Mouse (Mus musculus) C2C12 (cell line): ENCODE measurements around the gene Dnah3. TPM values are rescaled to one million over a fixed set of nuclear protein-coding genes. Genes with fewer than 3 reads are reported as not detected.
A peak's percentile ranks its signal among the peaks of the same experiment; 100 is the strongest.

Experiments used
- H3K27me3 ChIP-seq: one replicate; pipeline ENCODE4 v1.6.1; 2011; ENCODE audit not compliant: control insufficient read depth, insufficient read depth, insufficient read length
- H3K36me3 ChIP-seq: one replicate; pipeline ENCODE4 v1.6.1; 2011; ENCODE audit not compliant: control insufficient read depth, insufficient read depth
- H3K4me3 ChIP-seq: one replicate; pipeline ENCODE4 v1.5.1; 2011; ENCODE audit warnings: mild to moderate bottlenecking, control low read depth; ENCODE audit not compliant: poor library complexity, insufficient read depth, severe bottlenecking
- H3K79me2 ChIP-seq: one replicate; pipeline ENCODE4 v1.6.1; 2011; ENCODE audit not compliant: control insufficient read depth, insufficient read depth
- H3K79me3 ChIP-seq: one replicate; pipeline ENCODE4 v1.6.1; 2011; ENCODE audit warnings: low read depth, control low read depth
- H3ac ChIP-seq: one replicate; pipeline ENCODE3; 2011; ENCODE audit warnings: low read depth; ENCODE audit not compliant: control insufficient read depth, insufficient read length
- CEBPB ChIP-seq: IDR thresholded peaks from one replicate; pipeline ENCODE4 v1.6.1; 2011; ENCODE audit warnings: low read depth, mild to moderate bottlenecking, control low read depth, moderate library complexity
- CTCF ChIP-seq: IDR thresholded peaks from one replicate; pipeline ENCODE4 v1.5.1; 2011; ENCODE audit not compliant: control insufficient read depth, insufficient read depth, insufficient read length
- FOSL1 ChIP-seq: IDR thresholded peaks from one replicate; pipeline ENCODE4 v1.8.0; 2011; ENCODE audit warnings: mild to moderate bottlenecking, low read length; ENCODE audit not compliant: poor library complexity, insufficient read depth, severe bottlenecking
- MAX ChIP-seq: IDR thresholded peaks from one replicate; pipeline ENCODE4 v1.6.1; 2011; ENCODE audit warnings: mild to moderate bottlenecking, control low read depth
- MYOD1 ChIP-seq: IDR thresholded peaks from one replicate; pipeline ENCODE4 v1.6.1; 2011; ENCODE audit warnings: low read depth; ENCODE audit not compliant: control insufficient read depth, insufficient read length
- MYOG ChIP-seq: IDR thresholded peaks from one replicate; pipeline ENCODE4 v1.6.1; 2011; ENCODE audit not compliant: control insufficient read depth, insufficient read length; ENCODE audit errors: extremely low read depth
- USF1 ChIP-seq: IDR thresholded peaks from one replicate; pipeline ENCODE4 v1.6.1; 2011; ENCODE audit warnings: low read depth, mild to moderate bottlenecking, control low read depth, moderate library complexity
- polyA plus RNA-seq: library from polyadenylated mRNA; unstranded; fragments of >200 nt; fragmentation: generic; extraction: Trizol; gene quantifications from one replicate; pipeline ENCODE4 v1.2.1, GENCODE M21; 2012; ENCODE audit warnings: missing spikeins

Gene Dnah3
- polyA plus RNA-seq, 1 experiment, result not detected

DNA sequence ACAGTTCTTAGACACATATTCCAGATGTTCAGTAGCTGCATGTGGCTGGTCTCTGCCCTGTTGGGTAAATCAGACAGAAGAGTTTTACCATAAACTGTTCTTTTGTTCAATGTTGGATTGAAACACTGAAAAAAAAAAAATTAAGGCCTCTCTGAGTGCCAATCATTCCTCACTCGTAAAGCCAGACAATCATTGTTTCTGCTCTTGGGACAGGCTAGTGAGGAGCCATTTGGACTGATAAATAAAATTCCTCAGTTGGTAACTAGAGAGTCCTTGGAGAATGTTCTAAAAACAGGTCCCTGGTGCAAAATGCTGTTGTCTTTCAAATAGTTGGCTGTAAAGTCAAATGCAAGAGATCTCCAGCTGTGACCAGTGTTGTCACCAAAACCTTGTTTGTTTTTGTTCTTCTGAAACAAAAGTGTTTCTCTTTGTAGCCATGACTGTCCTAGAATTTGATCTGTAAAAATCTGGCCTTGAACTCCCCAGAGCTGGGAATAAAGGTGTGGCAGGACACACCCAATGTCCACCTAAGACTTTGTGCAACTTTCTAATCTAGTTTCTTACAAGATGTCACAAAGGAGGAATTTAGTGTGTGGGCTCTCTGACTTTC, 196.7 kb downstream of the Dnah3 start:
- no peaks in the 10 kb centered on the region for H3K27me3 ChIP-seq
- H3K79me3 ChIP-seq, result peaks cover 3% of the 10 kb centered on the region
- no peak for TF ChIP-seq FOSL1
- no peak for TF ChIP-seq CEBPB
- no peak for TF ChIP-seq CTCF
- no peak for TF ChIP-seq MYOG
- no peak for TF ChIP-seq MYOD1
- TF ChIP-seq USF1, result no peak
- no peak for TF ChIP-seq MAX
- no peak overlapping the region for H3ac ChIP-seq
- no peak overlapping the region for H3K4me3 ChIP-seq
- H3K79me2 ChIP-seq, result peaks cover 20% of the 10 kb centered on the region
- no peaks in the 10 kb centered on the region for H3K36me3 ChIP-seq

DNA sequence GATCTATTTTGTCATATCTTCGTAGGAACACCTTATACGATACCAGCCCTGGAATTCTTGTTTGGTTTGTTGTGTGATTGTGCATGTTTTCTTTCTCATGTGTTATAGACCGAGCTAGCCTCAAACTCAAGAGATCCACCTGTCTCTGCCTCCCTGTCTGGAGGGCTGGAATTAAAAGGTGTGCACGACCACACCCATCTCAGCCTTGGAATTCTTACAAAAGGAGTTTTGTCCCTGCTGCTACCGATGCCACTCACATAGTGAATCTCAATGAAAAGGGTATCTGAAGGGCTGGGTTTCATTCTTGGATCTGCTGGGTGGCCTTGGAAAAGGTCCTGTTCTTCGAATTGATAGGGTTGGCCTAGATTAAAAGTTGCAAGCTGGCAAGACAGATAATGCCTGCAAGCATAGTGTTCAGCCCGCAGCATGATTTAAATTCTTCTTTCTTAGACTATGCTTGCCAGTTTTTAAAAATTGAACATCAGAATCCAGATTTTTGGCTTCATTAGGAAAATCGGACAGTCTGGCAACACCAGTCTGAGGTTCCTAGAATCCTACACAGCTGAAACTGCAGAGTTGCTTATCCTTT, 197.5 kb downstream of the Dnah3 start:
- TF ChIP-seq MYOG, result no peak
- TF ChIP-seq USF1, result no peak
- Histone ChIP-seq H3ac (no peak overlapping the region), H3K4me3 (no peak overlapping the region), H3K36me3 (peaks cover under 1% of the 10 kb centered on the region), H3K27me3 (no peaks in the 10 kb centered on the region), H3K79me2 (peaks cover 28% of the 10 kb centered on the region), H3K79me3 (peaks cover 6% of the 10 kb centered on the region)

DNA sequence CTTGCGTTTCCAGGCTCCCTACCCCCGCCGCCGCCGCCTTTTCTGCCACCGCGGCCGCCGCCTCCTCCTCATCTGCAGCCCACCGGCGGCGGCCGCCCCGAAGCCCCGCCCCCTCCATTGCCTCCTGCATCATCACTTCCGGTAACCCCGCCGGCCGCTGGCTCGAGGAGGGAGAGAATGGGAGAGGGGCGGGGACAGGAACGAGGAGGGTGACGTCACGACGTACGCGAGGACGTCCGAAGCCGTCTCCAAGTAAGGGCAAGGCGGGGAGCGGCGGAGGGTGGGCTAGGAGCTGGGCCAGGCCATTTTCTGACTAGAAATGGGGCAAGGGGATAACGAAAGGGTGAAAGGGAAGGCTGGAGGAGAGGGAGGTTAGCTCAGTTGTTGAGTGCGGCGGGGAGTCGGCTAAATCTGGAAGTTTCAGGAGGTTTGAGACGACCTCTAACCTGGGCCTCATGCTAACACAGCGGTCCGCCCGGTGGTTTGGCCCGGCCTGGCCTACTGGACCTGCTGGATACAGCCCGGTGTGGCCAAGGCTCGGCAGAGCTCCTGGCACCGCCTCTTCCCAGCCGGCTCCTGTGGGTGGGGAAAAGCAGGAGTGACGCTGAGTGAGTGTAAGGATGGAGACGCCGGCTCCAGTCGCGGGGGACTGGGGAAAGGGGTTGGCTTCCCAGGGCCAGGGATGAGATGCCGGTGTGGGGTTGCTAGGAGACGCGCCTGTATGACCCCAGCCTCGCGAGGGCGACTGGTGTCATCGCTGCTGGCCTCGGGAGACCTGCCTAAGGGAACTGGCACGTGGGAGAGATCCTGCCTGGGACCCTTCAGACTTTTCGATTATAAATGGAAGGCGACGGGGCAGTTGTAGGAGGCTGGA, 199.2 kb downstream of the Dnah3 start, which contains the start of the genes Lyrm1 and Dcun1d3:
Gene Lyrm1, plus strand, starts transcription at position 223 of the 874 bp plus-strand sequence.
Gene Dcun1d3, minus strand, starts transcription at position 660 of the 874 bp plus-strand sequence.
- peak within 1 kb of the TSS; percentile 61 for H3ac ChIP-seq
- peak within 1 kb of the TSS; percentile 61 for H3K4me3 ChIP-seq
- H3K27me3 ChIP-seq, result no peaks in the 10 kb centered on the region
- H3K79me3 ChIP-seq, result peaks cover 19% of the 10 kb centered on the region
- H3K36me3 ChIP-seq, result peaks cover 5% of the 10 kb centered on the region
- TF ChIP-seq CEBPB (no peak), MAX (peak; percentile 25), USF1 (no peak), MYOG (no peak)
- peaks cover 44% of the 10 kb centered on the region for H3K79me2 ChIP-seq

DNA sequence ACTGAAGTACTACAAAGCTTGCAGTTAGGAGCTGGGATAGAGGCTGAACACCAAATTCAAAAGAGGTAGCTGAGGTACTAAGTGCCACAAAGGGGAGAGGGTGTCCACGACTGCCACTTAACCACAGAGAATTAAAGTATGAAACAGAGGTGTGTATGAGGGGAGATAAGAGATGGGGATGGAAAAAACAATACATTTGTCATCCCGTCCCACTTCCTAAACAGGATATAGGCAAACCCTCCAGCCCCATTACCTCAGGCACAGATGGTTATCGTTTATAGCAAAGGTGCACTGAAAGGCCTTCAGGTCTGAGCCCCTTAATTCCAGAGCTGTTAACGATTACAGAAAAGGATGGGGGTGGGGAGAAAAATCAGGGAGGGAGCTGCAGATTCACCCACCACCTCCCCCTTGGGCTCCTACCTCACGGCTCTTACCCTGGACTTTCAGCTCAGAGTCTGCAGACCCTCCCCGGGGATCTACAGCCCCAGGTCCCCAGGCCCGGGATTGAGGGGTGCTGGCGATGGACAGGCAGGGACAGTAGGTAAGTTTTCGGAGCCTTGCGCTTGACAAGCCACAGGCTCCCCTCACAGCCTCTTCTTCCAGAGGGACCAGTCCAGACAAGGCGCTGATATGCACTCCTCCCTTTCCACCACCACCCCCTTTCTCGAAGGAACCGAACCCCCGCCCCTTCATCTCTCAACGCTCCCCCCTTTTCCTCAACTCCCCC, 200.1 kb downstream of the Dnah3 start:
- peaks cover 5% of the 10 kb centered on the region for H3K36me3 ChIP-seq
- H3K79me3 ChIP-seq, result peaks cover 19% of the 10 kb centered on the region
- no peaks in the 10 kb centered on the region for H3K27me3 ChIP-seq
- H3K79me2 ChIP-seq, result peaks cover 47% of the 10 kb centered on the region
- TF ChIP-seq MYOD1 (no peak), USF1 (no peak), CEBPB (no peak), MAX (no peak), CTCF (no peak), FOSL1 (no peak)
- H3K4me3 ChIP-seq, result peak overlapping the region; percentile 61
- peak overlapping the region; percentile 18 for H3ac ChIP-seq

DNA sequence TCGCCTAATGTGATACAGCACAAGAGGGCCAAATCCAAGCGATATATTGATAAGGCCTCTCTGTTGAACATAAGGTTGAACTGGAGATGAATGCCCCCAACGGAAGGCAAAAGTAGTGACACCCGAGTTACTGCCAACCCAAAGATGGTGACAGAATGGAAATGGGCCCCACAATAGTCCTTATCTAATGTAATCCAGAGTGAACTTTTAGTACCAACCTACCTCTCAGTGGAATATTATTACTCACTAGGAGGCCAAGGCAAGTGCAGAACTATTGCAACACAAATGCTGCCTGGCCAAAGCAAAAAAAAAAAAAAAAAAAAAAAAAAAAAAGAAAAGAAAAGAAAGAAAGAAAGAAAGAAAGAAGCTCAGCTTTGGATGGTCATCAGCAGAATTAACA, 202.3 kb downstream of the Dnah3 start:
- TF ChIP-seq FOSL1, result no peak
- TF ChIP-seq MYOG, result no peak
- TF ChIP-seq USF1, result no peak
- TF ChIP-seq CTCF, result no peak
- no peak for TF ChIP-seq CEBPB
- TF ChIP-seq MYOD1, result no peak
- TF ChIP-seq MAX, result no peak
- peaks cover 19% of the 10 kb centered on the region for H3K79me3 ChIP-seq
- H3K4me3 ChIP-seq, result no peak overlapping the region
- H3K27me3 ChIP-seq, result no peaks in the 10 kb centered on the region
- peaks cover 5% of the 10 kb centered on the region for H3K36me3 ChIP-seq
- H3ac ChIP-seq, result no peak overlapping the region
- peaks cover 63% of the 10 kb centered on the region for H3K79me2 ChIP-seq
